Mouse (Mus musculus) ES-E14 (cell line): ENCODE measurements around the gene Gm49486.

Source experiments
- HCFC1 ChIP-seq: IDR thresholded peaks from 2 replicates; pipeline ENCODE4 v1.6.1; 2012; ENCODE audit warnings: low read length, inconsistent platforms, borderline replicate concordance; ENCODE audit not compliant: insufficient read depth
- MAFK ChIP-seq: IDR thresholded peaks from 2 replicates; pipeline ENCODE4 v1.6.1; 2014; ENCODE audit warnings: mild to moderate bottlenecking, low read depth, low read length, inconsistent platforms; ENCODE audit not compliant: insufficient read depth
- ZNF384 ChIP-seq: IDR thresholded peaks from 2 replicates; pipeline ENCODE4 v1.6.1; 2012; ENCODE audit warnings: low read depth, low read length, inconsistent platforms

DNA sequence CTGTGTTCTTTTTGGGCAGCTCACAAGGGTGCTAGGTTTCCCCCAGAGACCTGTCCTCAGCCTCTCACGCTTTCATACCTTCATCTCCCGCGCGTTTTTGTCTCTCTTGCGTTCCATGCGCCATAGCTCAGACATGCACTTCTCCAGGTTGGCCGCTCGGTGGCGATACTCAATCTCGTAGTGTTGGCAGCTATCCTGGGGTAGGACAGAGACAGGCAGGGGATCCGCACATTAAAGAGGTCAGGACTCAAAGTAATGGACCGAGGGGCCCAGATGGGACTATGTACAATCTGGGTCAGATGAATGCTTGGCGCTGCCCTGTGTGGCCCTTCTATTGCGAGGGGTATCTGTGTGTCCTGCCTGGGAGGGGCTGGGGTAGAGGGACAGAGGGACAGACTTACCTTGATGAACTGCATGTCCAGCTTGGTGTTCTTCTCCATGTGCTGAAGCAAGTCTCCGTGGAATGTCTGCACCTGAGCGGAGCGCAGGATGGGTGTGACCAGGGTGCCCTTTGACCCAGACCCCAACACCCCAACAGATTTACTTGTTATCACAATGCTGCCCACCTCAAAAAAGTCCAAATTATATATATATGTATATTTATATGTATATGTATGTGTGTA, 42.0 kb downstream of the Gm49486 start:
- TF ChIP-seq ZNF384 (0 out of 2 replicates have a peak, but pooled peaks have one; percentile 12), HCFC1 (no peak), MAFK (no peak)
